Mouse (Mus musculus): Measurements from ENCODE around the gene Gm13199. TPM values are rescaled to one million over a fixed set of nuclear protein-coding genes. Genes with fewer than 3 reads are reported as not detected.

Gm13199 gene
- total RNA-seq (2021) = 1 to 10 TPM in 1 of 2 experiments, under 1 TPM in 1; 0.86 to 3.4 TPM

DNA sequence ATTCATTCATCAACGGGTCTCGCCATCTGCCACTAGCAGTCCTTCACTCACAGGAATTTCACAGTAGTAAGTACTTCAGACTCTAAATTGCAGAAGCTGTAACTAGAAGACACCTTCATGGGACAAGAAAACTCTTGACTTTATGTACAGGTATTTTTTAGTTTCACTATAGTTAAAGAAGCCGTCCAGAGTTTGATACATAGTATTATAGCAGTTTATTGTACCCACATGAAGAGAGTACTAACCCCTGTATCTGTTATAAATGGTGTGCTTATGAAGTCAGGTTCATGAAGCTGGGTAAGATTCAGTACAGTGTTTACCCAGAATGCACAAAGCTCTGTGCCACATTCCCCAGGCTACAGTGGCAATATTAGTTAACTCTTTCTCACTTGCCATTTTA is at the start of gene Gm13199:
Gm13199 (minus strand) TSS at position 101 of the 400 bp plus-strand sequence.
- no peak for DNase-seq (ENCODE audit: low spot score in 2 of 2)
- intact Hi-C loops (cut with DNase I) = no loop called here

DNA sequence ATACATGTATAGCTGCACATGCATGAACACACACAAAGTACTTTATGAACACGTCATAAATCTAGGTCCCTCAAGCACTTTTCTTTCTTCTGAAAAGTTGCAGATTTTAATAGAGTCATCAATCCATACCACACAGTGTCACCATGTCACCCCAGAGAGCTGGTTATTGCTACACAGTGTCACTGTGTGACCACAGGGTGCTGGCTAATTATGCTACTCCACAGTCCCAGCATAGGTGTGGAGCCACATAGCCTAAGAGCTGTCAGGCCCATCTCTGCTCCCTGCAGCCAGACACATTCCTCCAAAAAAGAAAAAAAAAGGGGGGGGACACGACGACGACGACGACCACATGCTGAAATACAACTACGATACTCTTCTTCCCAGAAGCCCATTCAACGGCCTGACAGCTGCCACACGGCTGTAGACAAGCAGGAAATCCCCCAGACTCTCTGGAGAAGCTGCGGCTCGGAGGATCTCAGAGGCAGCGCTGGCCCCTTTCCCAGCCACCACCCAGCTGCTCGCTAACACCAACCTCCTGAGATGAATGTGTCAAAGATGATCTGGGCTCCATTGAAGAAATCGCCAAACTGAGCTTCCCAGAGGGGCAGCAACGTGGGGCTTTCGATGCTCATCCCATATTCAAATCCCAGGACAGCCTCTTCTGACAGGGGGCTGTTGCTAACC is 48.7 kb upstream of the Gm13199 start:
- intact Hi-C loops (cut with DNase I) = no loop called here
- DNase-seq (ENCODE audit: low spot score in 2 of 2) = peak; percentile 17 to 27

DNA sequence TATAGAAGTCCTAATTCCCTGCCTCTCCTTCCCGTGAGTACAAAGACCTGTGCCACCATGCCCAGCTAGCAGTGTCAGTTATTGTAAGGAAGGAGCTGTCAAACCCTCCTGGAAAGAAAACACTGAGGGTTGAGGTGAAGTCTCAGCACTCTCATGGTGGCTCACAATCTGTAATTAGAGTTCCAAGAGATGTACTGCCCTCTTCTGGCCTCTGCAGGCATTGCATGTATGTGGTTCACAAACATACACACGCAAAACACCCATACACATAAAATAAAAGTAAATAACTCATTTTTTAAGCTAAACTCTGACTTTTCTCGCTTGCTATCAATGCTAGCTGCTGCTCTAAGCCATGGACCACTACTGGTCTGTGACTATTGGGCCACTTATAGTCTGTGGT is 43.9 kb upstream of the Gm13199 start:
- intact Hi-C loops (cut with DNase I) = no loop called here
- DNase-seq (ENCODE audit: low spot score in 2 of 2) = no peak

- intact Hi-C loops (cut with DNase I) = no loop called here
- peak in 1 of 2 experiments; percentile 17 for DNase-seq (ENCODE audit: low spot score in 2 of 2)
These were observed 43.4 kb upstream of the Gm13199 start for GRCm38 (mm10) chr2:5906092-5906491.

DNA sequence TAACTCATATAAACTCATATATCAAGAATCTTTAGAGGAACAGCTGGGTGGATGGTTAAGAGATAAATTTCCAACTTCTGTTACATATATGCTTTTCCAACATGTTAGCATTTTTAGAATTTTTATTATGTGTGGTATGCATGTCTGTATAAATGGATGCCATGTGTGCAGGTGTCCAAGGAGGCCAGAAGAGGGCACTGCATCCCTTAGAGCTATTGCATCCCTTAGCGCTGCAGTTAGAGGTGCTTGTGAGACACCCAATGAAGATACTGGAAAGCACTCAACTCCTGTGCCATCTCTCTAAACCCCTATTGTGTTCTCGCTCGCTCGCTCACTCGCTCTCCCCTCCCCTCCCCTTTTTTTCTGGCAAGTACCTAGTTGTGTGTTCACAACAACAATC is 37.4 kb upstream of the Gm13199 start:
- intact Hi-C loops (cut with DNase I) = no loop called here
- no peak for DNase-seq (ENCODE audit: low spot score in 2 of 2)

GRCm38 (mm10) chr2:5894843-5895570 is 32.3 kb upstream of the Gm13199 start, which contains the start of gene Sec61a2:
Gene Sec61a2 (minus strand): TSS chr2:5895432.
- intact Hi-C loops (cut with DNase I) = loop anchor here (5.0 kb wide), 2 partner anchors 47 to 57 kb away; partner anchors contain the start of genes Dhtkd1 and Upf2
- peak; percentile 99 for DNase-seq (ENCODE audit: low spot score in 2 of 2)

GRCm38 (mm10) chr2:5894296-5894695 is 31.6 kb upstream of the Gm13199 start:
- no peak for DNase-seq (ENCODE audit: low spot score in 2 of 2)
- intact Hi-C loops (cut with DNase I) = loop anchor here (5.0 kb wide), 1 partner anchor 58 kb away; the partner anchor contains the start of gene Upf2

DNA sequence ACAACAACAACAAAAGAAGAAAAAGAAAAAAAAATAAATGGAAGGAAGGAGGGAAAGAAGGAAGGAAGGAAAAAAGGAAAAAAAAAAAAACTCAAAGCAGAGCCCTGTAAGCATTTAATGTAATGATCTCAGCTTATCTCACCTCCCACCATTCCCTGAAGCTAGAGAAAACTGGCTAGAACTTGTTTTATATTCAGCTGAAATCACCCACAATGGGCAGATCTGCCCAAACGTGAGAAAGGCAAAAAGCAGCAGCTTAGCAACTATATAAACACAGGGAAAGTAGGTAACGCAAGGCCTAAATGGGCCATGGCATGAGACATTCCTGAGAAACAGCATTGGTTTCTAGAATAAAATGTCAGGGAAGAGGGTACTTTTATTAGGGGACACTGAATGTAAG is 26.7 kb upstream of the Gm13199 start:
- DNase-seq (ENCODE audit: low spot score in 2 of 2) = no peak
- intact Hi-C loops (cut with DNase I) = no loop called here

- intact Hi-C loops (cut with DNase I) = no loop called here
- DNase-seq (ENCODE audit: low spot score in 2 of 2) = no peak
These were observed 26.1 kb upstream of the Gm13199 start for GRCm38 (mm10) chr2:5888865-5889264.

DNA sequence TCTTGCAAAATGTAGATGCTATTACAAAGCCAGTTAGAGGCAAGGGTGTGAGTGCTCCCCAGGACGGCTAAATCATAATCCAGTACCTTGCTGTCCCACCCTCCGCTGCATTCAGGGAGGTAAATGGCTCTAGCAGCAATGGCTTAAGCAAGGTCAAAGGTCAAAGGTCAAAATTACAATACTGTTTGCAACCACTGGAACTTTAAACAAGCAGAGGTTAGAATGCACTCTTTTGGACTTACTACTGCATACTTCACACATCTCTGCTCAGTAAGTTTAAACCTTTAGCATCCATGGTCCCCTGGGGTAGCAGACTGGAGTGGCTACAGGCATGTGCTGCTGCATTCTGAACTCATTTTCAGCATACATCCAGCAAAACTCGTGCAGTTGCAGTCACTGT is 14.7 kb upstream of the Gm13199 start:
- intact Hi-C loops (cut with DNase I) = no loop called here
- no peak for DNase-seq (ENCODE audit: low spot score in 2 of 2)

DNA sequence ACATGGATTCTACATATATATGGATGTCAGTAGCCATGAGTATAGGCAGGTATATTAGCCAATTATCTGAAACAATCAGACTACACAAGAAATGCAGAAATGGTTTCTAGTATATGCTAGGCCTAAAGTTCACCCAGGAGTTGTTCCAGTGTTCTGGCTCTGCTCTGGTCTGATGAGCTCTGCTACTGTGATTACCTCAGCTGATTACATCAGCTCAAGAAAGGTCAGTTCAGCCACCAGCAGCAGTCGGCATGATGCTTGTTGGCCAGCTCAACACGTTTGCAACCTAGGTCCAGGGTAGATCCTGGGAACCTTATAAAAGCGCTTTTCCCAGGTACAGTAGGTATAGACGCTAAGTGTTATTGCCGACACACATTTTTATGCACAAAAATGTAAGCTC is 7.0 kb upstream of the Gm13199 start:
- no peak for DNase-seq (ENCODE audit: low spot score in 2 of 2)
- intact Hi-C loops (cut with DNase I) = no loop called here

- intact Hi-C loops (cut with DNase I) = no loop called here
These were observed 4.9 kb upstream of the Gm13199 start for GRCm38 (mm10) chr2:5867681-5868080.

DNA sequence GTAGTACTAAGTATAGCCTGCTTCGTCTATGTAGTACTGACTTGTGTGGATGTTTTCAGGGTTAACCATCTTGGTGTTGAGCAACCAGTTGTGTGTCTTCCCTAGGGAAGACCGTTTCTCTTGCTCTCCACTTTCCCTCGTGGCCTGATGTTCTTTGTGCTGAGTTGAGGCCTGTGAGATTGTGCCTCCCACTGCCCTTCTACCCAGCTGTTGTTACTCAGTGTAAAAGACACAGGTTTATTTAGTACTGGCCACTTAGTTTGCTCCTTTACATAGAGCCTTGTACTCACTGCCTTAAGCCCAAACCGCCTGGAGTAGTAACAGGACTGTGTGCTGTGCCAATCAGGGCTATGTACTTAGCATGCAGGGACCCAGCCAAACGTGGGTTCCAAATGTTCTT is 10.9 kb downstream of the Gm13199 start:
- no peak for DNase-seq (ENCODE audit: low spot score in 2 of 2)
- intact Hi-C loops (cut with DNase I) = no loop called here

More at GRCm38 (mm10) chr2:5867681-5868080, 4.9 kb upstream of the Gm13199 start:
- no peak for DNase-seq (ENCODE audit: low spot score in 2 of 2)

DNA sequence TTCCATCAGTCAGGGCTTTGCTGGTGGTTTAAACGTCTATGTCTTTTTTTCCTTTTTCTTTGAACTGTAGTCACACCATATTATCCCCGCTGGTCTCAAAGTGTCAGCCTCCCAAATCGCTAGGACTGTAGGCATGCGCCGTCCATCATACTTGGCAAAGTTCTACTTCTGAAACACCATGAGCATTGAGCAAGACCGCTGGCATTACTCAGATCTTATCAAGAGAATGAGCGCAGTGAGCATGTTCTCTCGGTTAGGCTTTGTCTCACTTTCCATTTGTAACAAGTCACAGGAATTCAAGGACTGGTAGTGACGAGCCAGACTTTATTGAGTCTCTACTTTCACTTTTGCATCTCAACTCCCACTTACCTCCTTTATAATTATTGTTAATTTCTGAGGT is 11.6 kb downstream of the Gm13199 start:
- intact Hi-C loops (cut with DNase I) = no loop called here

GRCm38 (mm10) chr2:5845826-5846225 is 16.9 kb downstream of the Gm13199 start:
- DNase-seq (ENCODE audit: low spot score in 2 of 2) = no peak

More for the DNA sequence above, 11.6 kb downstream of the Gm13199 start:
- DNase-seq (ENCODE audit: low spot score in 2 of 2) = no peak

GRCm38 (mm10) chr2:5844873-5845631 is 17.7 kb downstream of the Gm13199 start, which contains the start of the genes Nudt5 and Cdc123:
Gene Nudt5 (plus strand): TSS chr2:5845019.
Gene Cdc123 (minus strand): TSS chr2:5845164.
- DNase-seq (ENCODE audit: low spot score in 2 of 2) = peak; percentile 91 to 93
- intact Hi-C loops (cut with DNase I) = loop anchor here (2.0 kb wide), 1 partner anchor 106 kb away; the partner anchor contains the start of gene Upf2

More at GRCm38 (mm10) chr2:5845826-5846225, 16.9 kb downstream of the Gm13199 start:
- intact Hi-C loops (cut with DNase I) = loop anchor here (2.0 kb wide), 1 partner anchor 105 kb away; the partner anchor contains the start of gene Upf2

GRCm38 (mm10) chr2:5844181-5844872 is 18.4 kb downstream of the Gm13199 start:
- DNase-seq (ENCODE audit: low spot score in 2 of 2) = no peak
- intact Hi-C loops (cut with DNase I) = loop anchor here (2.0 kb wide), 1 partner anchor 106 kb away; the partner anchor contains the start of gene Upf2

- intact Hi-C loops (cut with DNase I) = no loop called here
- DNase-seq (ENCODE audit: low spot score in 2 of 2) = no peak
These were observed 21.9 kb downstream of the Gm13199 start for GRCm38 (mm10) chr2:5840815-5841214.

GRCm38 (mm10) chr2:5825265-5825913 is 37.3 kb downstream of the Gm13199 start:
- intact Hi-C loops (cut with DNase I) = no loop called here
- DNase-seq (ENCODE audit: low spot score in 2 of 2) = no peak
